Mouse (Mus musculus): ENCODE measurements at regions not wholly inside any gene's neighbourhood (a gene's known extent, or its start where the extent isn't known, plus 50 kb on each side); places are given as distances from the start of the nearest gene placed in this dataset.

GRCm38 (mm10) chr8:127753793-127754565 lies 604.4 kb upstream of the Nrp1 start:
- no peak for DNase-seq (ENCODE audit: low read depth)

DNA sequence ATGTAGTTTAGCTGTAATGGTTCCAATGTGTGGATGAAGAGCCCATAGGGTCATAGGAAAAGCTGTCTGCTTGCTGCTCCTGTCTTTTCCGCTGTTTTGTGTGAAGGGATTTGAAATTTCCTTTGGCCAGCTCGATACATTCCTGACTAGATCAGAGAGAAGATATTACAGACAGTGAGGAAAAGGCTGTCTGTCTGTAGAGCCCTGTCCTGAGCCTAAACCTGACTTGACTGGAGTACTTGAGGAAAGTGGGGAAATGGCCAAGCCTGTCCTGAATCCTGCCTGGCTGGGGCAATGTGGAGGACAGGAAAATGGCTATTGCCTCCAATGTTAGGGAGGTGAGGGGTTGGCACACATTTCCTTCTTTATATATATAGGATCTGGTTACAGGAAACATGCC lies 601.0 kb upstream of the Nrp1 start:
- no peak for DNase-seq (ENCODE audit: low read depth)

GRCm38 (mm10) chr8:127759906-127760305 lies 598.5 kb upstream of the Nrp1 start:
- no peak for DNase-seq (ENCODE audit: low read depth)

DNA sequence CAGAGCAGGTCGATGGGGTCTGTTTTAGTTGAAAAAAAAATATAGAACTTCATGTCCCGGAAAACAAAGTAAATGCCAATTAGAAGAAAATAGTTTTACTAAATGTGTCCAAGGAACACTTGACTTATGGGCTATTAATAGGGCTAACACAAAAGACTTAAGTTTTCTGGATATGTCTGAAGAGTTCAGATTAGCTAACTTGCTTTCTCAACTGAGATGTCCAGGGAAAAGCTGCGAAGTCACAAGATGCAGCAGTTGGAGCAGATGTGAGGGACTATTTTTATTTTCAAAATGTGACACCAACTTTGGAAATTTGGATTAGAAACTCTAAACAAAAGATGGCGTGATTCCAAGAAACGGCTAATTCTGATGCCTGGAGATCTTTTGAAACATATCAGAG lies 593.2 kb upstream of the Nrp1 start:
- DNase-seq (ENCODE audit: low read depth), result no peak

DNA sequence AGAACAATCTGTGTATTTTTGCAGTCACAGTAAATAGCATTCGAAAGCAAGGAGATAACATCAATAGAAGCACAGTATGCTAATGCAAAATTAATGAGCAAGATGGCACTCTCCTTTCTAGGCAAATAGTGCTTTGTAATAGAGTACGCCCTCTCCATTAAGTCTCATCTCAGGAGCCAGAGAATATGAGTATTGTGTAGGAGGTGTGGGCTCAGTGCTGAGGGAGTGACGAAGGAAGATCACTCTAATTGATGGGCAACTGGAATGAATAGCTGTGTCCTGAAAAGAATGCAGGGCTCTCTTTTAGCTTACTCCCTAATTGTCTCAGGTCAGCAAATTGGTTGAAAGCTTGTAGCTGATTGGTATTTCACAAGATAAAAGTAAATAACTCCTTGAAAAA lies 590.1 kb upstream of the Nrp1 start:
- DNase-seq (ENCODE audit: low read depth), result no peak

- no peak for DNase-seq (ENCODE audit: low read depth)
These were observed 588.8 kb upstream of the Nrp1 start for GRCm38 (mm10) chr8:127769651-127770050.

- no peak for DNase-seq (ENCODE audit: low read depth)
These were observed 586.6 kb upstream of the Nrp1 start for GRCm38 (mm10) chr8:127771781-127772180.

DNA sequence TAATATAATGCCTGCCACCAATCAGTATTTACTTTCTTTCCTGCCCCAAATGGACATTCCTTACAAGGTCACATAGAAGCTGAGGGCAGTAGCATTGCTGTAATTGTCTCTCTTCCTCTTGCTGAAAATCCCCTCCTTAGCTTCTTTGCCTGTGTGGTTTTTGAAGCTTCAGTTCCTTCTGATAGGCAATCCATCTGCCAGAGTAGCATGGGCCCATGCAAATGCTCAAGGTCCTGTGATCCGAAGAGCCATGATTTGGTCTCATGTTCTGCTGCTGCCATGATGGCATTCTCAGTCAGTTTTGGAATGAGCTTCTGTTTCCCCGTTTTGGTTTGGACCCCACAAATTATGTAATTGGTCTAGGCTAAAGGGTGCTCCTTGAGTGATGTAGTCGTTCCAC lies 586.0 kb upstream of the Nrp1 start:
- DNase-seq (ENCODE audit: low read depth), result no peak

DNA sequence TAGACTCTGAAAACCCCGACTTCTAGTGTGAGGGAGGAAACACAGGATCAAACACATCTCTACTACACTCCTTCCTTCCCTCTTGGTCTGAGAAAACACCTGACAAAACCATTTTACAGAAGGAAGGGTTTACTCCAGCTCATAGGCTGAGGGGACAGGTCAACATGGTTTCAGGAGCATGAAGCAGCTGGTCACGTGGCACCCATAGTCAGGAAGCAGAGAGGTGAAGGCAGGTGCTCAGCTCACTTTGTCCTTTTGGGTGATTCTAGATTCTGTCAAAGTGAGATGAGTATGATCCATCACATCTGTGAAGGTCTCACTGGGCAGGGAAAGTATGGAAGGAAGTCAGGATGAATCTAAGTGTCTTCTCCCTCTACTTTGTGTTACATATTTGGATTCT lies 585.5 kb upstream of the Nrp1 start:
- DNase-seq (ENCODE audit: low read depth), result no peak

DNA sequence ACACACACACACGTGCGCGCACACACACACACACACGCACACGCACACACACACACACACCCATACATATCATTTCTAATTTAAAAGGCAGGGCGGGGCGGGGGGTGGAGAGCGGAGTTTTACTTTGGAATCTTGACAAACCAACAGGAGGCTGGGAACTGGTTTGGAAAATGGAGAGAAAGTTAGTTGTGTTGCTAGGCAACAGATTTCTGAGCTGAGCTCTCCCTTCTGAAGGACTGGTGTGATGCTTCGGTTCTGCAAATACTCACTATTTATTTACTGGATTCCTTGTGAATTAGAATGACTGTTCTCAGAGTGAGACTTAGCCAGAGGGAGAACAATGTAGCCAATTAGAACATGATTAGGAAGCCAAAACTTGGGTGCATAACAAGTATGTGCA lies 583.8 kb upstream of the Nrp1 start:
- DNase-seq (ENCODE audit: low read depth), result no peak

DNA sequence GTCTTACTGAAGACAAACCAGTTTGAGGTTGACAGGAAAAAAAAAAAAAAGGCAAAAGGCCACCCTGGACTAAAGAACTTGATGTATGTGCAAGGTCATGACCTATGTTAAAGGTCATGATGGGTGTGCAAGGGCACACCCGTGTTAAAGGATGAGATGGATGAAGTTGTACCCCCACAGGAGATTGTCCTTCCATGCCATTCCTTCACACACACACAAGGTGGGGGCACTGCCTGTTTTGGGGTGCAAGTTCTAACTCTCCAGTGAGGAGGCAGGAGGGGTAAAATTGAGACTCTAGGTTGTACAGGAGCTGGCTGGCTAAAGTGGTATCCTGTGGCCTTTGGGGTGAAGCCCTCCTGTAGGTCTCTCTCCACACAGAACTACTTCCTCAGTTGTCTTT lies 583.2 kb upstream of the Nrp1 start:
- DNase-seq (ENCODE audit: low read depth), result no peak

GRCm38 (mm10) chr8:127775747-127776146 lies 582.7 kb upstream of the Nrp1 start:
- no peak for DNase-seq (ENCODE audit: low read depth)

DNA sequence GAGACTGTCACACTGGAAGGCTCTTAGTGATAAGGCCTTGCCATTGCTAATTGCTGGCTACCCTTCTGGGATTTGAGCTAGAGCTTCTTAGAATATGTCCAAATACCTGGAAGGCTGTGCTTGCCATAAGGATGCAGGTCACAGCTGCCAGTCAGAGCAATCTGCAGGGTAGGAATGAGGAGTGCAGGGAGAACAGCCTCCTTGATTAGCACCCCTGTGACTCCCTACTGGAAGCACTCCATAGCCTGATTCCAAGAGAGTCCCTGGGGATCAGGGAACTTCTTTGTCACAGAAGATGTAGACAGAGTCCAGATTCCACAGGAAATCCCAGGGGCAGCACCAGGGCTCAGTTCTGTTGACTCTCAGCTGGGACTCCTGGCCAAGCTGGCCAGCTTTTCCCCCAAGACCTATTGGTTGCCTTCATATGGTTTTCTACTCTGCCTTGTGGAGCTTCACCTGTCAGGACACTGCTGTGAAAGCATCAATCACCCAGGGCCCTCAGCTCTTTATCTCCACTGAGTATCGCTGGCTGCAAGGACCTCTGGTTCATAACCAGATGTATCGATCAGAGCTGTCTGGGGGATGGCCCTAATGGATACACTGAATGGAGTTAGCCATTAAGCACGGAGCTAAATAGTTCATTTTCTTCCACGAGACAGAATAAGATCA lies 579.9 kb upstream of the Nrp1 start:
- DNase-seq (ENCODE audit: low read depth), result no peak

GRCm38 (mm10) chr8:127779021-127779689 lies 579.2 kb upstream of the Nrp1 start:
- DNase-seq (ENCODE audit: low read depth), result no peak

DNA sequence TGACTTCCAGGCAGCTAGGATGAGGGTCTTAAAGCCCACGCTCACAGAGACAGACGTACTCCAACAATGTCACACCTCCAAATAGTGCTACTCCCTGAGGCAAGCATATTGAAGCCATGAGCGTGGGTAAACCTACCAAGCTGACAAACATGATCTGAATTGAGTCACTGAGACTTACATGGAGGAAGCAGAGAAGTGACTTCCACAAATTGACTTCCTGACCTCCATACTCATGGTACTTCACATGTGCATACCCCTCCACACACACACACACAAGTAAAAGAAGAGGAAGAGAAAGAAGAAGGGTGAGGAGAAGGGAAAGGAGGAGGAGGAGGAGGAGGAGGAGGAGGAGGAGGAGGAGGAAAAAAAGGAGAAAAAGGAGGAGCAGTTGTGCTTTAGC lies 577.8 kb upstream of the Nrp1 start:
- no peak for DNase-seq (ENCODE audit: low read depth)

- DNase-seq (ENCODE audit: low read depth), result no peak
These were observed 577.4 kb upstream of the Nrp1 start for GRCm38 (mm10) chr8:127781011-127781410.

- DNase-seq (ENCODE audit: low read depth), result no peak
These were observed 565.8 kb upstream of the Nrp1 start for GRCm38 (mm10) chr8:127792611-127793010.

DNA sequence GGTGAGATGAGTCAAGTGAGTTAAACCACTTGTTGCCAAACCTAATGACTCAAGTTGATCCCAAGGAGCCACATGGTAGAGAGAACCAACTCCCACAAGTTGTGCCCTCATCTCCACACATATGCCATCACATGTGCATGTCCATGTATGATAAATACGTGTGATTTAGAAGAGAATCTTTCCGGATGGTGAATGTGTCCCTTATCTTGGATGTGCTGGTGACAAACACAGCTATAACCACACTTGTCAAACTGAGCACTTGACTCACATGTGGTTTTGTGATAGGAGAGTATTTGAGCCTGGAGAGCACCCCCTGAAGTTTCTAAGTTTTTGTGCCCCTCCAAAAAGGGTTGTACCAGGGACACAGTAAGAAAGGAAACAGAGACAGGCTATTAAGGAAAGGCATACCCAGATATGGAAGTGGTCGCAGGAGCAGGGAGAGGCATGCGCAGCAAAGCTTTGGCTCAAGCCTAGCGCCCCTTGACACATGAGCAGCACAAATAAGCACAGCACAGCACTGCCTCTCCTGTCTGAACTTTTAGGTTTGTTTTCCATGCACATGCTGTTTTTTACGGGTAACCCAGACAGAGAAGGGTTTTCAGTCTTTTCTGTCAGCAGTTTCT lies 558.4 kb upstream of the Nrp1 start:
- DNase-seq (ENCODE audit: low read depth), result no peak

- no peak for DNase-seq (ENCODE audit: low read depth)
These were observed 556.3 kb upstream of the Nrp1 start for GRCm38 (mm10) chr8:127802136-127802535.

- DNase-seq (ENCODE audit: low read depth), result no peak
These were observed 555.6 kb upstream of the Nrp1 start for GRCm38 (mm10) chr8:127802661-127803333.

- no peak for DNase-seq (ENCODE audit: low read depth)
These were observed 548.9 kb upstream of the Nrp1 start for GRCm38 (mm10) chr8:127809203-127810155.
